Mouse (Mus musculus) adipocyte (in vitro differentiated cells): ENCODE data around the gene Gm21904.
"Not testable (repeated sequence)": the region's sequence is repeated elsewhere in the genome, so short reads cannot be mapped to it uniquely, and the experiment has no call there.

ENCODE experiments used
- DNase-seq: peaks from one replicate; pipeline ENCODE4 v3.0.0-alpha.2; 2016; ENCODE audit warnings: low spot score

Gene Gm21904

DNA sequence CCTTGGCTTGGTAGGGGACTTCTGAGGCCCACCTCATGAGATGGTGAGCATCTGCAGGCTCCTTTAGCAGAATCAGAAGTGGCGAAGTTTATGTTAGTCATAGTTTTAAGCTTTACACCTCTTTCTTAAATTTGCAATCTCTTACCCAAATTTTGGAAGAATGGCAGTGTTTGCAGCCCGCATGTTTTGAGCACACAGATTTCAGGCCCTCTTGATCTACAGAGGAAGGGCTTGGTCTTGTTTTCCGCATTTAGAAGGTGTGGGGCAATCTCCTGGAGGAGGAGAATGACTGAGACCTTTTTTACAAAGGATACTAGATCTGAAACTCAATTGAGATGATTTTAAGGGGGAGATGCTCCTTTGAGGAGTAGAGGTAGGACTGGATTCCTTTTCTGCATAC is at the start of gene Gm21904:
Gm21904 (minus strand) TSS at position 101 of the 400 bp plus-strand sequence.
- not testable (repeated sequence) for DNase-seq

DNA sequence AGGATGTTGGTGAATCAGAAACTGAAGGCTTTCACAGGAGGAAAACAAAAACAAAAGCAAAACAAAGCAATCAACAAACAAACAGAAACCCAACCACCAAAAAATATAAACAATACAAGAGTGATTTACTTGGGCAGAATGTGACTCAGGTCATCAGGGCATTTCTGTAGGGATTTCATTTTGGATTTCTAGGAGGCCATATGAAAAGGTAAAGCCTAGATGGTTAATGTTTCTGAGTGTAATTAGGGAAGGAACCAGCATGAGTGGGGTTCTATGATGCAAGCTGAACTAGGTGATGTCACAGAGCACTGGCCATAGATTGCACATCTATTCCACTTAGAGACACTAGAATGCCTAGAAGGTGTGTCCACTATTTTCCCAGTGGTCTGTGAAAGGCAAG is 28.4 kb upstream of the Gm21904 start, which contains the start of the genes Gm20772 and Gm20831:
Gm20772 (plus strand) TSS at position 301 of the 400 bp plus-strand sequence.
Gm20831 (plus strand) TSS at position 301 of the 400 bp plus-strand sequence.
- not testable (repeated sequence) for DNase-seq
